Mouse (Mus musculus): ENCODE measurements around the gene Dmgdh.

DNA sequence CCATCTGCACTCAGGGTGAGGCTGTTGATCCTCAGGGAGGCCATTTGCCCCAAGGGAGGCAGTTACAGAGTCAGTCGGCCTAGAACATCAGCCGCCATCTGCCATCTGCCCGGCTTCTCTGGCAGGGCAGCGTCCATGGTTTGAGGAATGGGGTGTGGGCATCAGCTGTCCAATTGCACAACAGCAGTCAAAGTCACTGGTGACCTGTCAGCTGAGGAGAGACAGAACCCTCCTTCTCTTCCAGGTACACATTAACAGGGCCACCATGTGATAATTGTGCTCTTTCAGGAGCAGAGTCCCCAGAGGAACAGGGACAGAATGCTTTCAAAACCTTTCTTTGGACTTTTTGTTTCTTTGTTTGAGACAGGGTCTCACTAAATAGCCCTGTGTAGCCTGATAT, 1.9 kb upstream of the Dmgdh start:
- no peak for TF ChIP-seq CTCF (IDR thresholded peaks at IDR 0.05; ENCODE audit: borderline replicate concordance, insufficient read depth, low read depth, low read length)
- no peak for TF ChIP-seq POLR2A (IDR thresholded peaks at IDR 0.05; ENCODE audit: borderline replicate concordance, insufficient read depth, low read length)

All from cerebellum, adult 2 months (tissue).